Mouse (Mus musculus) limb, embryonic 15.5 days (tissue): ENCODE measurements at regions not wholly inside any gene's neighbourhood (a gene's known extent, or its start where the extent isn't known, plus 50 kb on each side); places are given as distances from the start of the nearest gene placed in this dataset.

ENCODE experiments used
- ATAC-seq: fragments of 200-750 bp; cut with Nextera tagmentation; 2 replicates; pipeline ENCODE4 v1.8.0; 2017; ENCODE audit warnings: low read depth, moderate TSS enrichment; ENCODE audit not compliant: insufficient number of reproducible peaks, low FRiP score, low TSS enrichment
- H3K27ac ChIP-seq: fragments of 300-500 bp; sonication (generic); 2 replicates; pipeline ENCODE4 v1.5.1; 2015; ENCODE audit warnings: moderate library complexity, mild to moderate bottlenecking, inconsistent platforms
- H3K27me3 ChIP-seq: fragments of 300-500 bp; sonication (generic); 2 replicates; pipeline ENCODE4 v1.6.1; 2015; ENCODE audit warnings: inconsistent platforms
- H3K36me3 ChIP-seq: fragments of 300-500 bp; sonication (generic); 2 replicates; pipeline ENCODE4 v1.6.1; 2015; ENCODE audit warnings: inconsistent platforms
- H3K4me1 ChIP-seq: fragments of 300-500 bp; sonication (generic); 2 replicates; pipeline ENCODE4 v1.6.1; 2015; ENCODE audit warnings: inconsistent platforms
- H3K4me2 ChIP-seq: fragments of 300-500 bp; sonication (generic); 2 replicates; pipeline ENCODE4 v1.6.1; 2015; ENCODE audit warnings: mild to moderate bottlenecking, inconsistent platforms
- H3K4me3 ChIP-seq: fragments of 300-500 bp; sonication (generic); 2 replicates; pipeline ENCODE4 v1.5.1; 2015; ENCODE audit warnings: mild to moderate bottlenecking, inconsistent platforms
- H3K9ac ChIP-seq: fragments of 300-500 bp; sonication (generic); 2 replicates; pipeline ENCODE4 v1.6.1; 2015; ENCODE audit warnings: inconsistent platforms
- H3K9me3 ChIP-seq: fragments of 300-500 bp; sonication (generic); 2 replicates; pipeline ENCODE4 v1.6.1; 2016; ENCODE audit warnings: inconsistent platforms
- WGBS: fragments of 180-500 bp; shearing (Covaris S2); methylation state at CpG from one replicate; pipeline ENCODE4 v1.1.7; 2015; 5-methylcytosine and 5-hydroxymethylcytosine counted together

- H3K4me3 ChIP-seq: no peak overlapping the region
- no peaks in the 10 kb centered on the region for H3K4me1 ChIP-seq
- 80% methylated on average over 2 of the region's 2 CpGs for WGBS
- H3K27ac ChIP-seq: no peak overlapping the region
- no peak overlapping the region for H3K9ac ChIP-seq
- no peaks in the 10 kb centered on the region for H3K27me3 ChIP-seq
- no peak overlapping the region for H3K4me2 ChIP-seq
- ATAC-seq: no peak
- H3K9me3 ChIP-seq: no peaks in the 10 kb centered on the region
- H3K36me3 ChIP-seq: no peaks in the 10 kb centered on the region
These were observed 98.7 kb upstream of the Cul1 start for GRCm38 (mm10) chr6:47354515-47354914.

- H3K4me3 ChIP-seq: no peak overlapping the region
- no peak for ATAC-seq
- no peaks in the 10 kb centered on the region for H3K27me3 ChIP-seq
- H3K4me2 ChIP-seq: no peak overlapping the region
- H3K9ac ChIP-seq: no peak overlapping the region
- H3K27ac ChIP-seq: no peak overlapping the region
- H3K9me3 ChIP-seq: no peaks in the 10 kb centered on the region
- no peaks in the 10 kb centered on the region for H3K4me1 ChIP-seq
- H3K36me3 ChIP-seq: no peaks in the 10 kb centered on the region
- WGBS: 72% methylated on average over 7 of the region's 7 CpGs
These were observed 97.7 kb upstream of the Cul1 start for GRCm38 (mm10) chr6:47355500-47355899.

GRCm38 (mm10) chr6:47356500-47356899, 96.7 kb upstream of the Cul1 start:
- Histone ChIP-seq H3K27ac (no peak overlapping the region), H3K4me2 (no peak overlapping the region), H3K4me1 (no peaks in the 10 kb centered on the region), H3K9me3 (no peaks in the 10 kb centered on the region), H3K9ac (no peak overlapping the region), H3K36me3 (no peaks in the 10 kb centered on the region), H3K27me3 (no peaks in the 10 kb centered on the region), H3K4me3 (no peak overlapping the region)
- ATAC-seq: no peak
- 78% methylated on average over 7 of the region's 7 CpGs for WGBS

DNA sequence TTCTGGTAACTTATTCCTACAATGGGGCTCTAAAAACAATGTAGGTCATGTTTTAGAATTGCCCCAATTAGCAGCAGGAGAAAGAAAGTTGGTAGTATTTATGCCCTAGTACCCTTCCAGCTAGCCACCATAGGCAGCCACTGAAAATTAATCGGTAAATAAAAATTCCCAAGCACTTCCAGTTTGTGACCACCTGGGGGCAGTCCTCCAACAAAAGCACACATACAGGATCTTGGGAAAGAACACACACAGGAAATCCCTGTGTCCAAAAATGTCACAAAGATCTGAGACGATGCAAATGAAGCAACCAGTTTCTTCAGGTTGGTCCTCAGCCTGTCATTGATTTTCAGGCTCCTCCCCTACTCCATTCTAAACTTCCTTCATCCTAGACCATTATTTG, 94.5 kb upstream of the Cul1 start:
- Histone ChIP-seq H3K27ac (no peak overlapping the region), H3K4me2 (no peak overlapping the region), H3K4me3 (no peak overlapping the region), H3K9ac (no peak overlapping the region), H3K27me3 (no peaks in the 10 kb centered on the region), H3K36me3 (no peaks in the 10 kb centered on the region), H3K9me3 (no peaks in the 10 kb centered on the region), H3K4me1 (no peaks in the 10 kb centered on the region)
- 35% methylated on average over 2 of the region's 2 CpGs for WGBS
- no peak for ATAC-seq

- Histone ChIP-seq H3K4me2 (no peak overlapping the region), H3K9ac (no peak overlapping the region), H3K36me3 (no peaks in the 10 kb centered on the region), H3K4me1 (peaks cover 4% of the 10 kb centered on the region; the same call in 1 of the 2 replicates), H3K27me3 (no peaks in the 10 kb centered on the region), H3K4me3 (no peak overlapping the region), H3K27ac (no peak overlapping the region), H3K9me3 (no peaks in the 10 kb centered on the region)
- 60% methylated on average over 1 of the region's 1 CpGs for WGBS
- ATAC-seq: peak; percentile 67
These were observed 89.2 kb upstream of the Cul1 start for GRCm38 (mm10) chr6:47364002-47364401.

DNA sequence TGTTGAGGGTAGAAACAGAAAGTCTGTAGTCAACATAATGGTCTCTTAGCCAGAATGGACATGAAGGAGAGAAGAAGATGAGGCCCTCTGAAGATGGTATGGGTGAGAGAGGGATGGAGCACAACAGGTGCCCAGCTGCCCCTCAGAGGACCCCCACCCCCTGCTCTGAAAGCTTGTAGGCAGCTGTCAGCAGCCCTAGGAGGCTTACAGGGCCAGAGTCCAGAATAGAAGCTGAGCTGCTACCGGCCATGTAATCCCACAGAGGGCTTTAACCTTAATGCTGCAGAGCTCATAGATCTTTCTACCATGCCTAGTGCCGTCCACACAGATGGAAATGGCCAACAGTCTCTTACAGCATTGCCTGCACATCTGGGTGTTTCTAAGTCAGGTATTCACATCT, 88.6 kb upstream of the Cul1 start:
- no peak overlapping the region for H3K9ac ChIP-seq
- H3K4me1 ChIP-seq: peaks cover 4% of the 10 kb centered on the region; the same call in 1 of the 2 replicates
- 47% methylated on average over 2 of the region's 2 CpGs for WGBS
- no peaks in the 10 kb centered on the region for H3K36me3 ChIP-seq
- no peak for ATAC-seq
- H3K4me3 ChIP-seq: no peak overlapping the region
- H3K4me2 ChIP-seq: no peak overlapping the region
- no peaks in the 10 kb centered on the region for H3K9me3 ChIP-seq
- H3K27ac ChIP-seq: no peak overlapping the region
- H3K27me3 ChIP-seq: no peaks in the 10 kb centered on the region

DNA sequence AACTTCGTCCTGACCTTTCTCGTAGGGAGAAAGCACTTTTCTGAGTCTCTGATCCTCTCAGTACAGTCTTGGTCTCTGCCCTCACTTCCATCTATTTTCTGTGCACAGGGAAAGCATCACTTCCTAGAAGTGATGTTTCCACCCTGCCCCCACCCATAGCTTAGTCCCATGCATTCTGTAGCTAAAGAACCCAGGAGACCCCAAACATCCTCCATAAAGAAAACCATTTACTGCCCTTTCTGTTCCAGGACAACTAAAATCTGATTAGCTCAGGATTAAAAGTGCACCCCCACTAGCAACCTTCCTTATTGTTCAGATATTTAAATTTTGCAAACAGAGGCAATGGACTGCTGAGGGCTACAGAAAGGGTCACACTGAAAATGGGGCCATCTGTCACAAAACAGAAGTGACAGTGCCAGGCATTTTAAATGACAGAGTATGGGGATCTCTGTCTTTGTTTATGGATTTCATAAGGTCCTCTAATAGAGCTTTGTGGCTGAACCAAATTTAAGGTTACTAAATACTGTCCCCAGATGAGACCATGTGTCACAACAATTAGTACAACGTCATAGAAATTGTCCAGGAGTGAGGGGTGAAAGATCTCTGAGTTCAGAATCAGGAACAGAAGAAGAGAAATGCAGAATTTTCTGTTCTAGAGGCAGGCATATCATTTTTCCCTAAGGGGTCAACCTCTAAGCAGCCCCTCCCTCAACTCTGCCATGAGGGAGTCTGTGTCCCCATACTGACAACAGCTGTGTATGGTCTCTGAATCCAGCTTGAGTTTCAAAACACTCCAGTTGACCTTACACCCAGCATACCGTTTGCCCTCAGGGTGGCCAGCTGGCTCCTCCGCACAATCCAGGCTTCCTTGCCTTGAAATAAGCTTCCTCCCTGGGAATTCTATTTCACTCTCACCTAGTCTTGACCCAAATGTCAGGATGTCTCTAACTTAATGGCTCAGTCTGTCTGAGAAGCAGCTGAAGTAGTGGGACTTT, 87.2 kb upstream of the Cul1 start:
- WGBS: 65% methylated on average over 5 of the region's 5 CpGs
- Histone ChIP-seq H3K36me3 (no peaks in the 10 kb centered on the region), H3K9ac (no peak overlapping the region), H3K27me3 (no peaks in the 10 kb centered on the region), H3K4me1 (peaks cover 4% of the 10 kb centered on the region; the same call in 1 of the 2 replicates), H3K27ac (no peak overlapping the region), H3K4me2 (no peak overlapping the region), H3K9me3 (no peaks in the 10 kb centered on the region), H3K4me3 (no peak overlapping the region)
- peak; percentile 58; the same call in 1 of the 2 replicates for ATAC-seq

- no peaks in the 10 kb centered on the region for H3K9me3 ChIP-seq
- WGBS: 36% methylated on average over 2 of the region's 2 CpGs
- H3K4me3 ChIP-seq: no peak overlapping the region
- ATAC-seq: no peak
- H3K4me2 ChIP-seq: no peak overlapping the region
- no peaks in the 10 kb centered on the region for H3K36me3 ChIP-seq
- no peaks in the 10 kb centered on the region for H3K27me3 ChIP-seq
- peaks cover 4% of the 10 kb centered on the region; the same call in 1 of the 2 replicates for H3K4me1 ChIP-seq
- no peak overlapping the region for H3K27ac ChIP-seq
- H3K9ac ChIP-seq: no peak overlapping the region
These were observed 85.7 kb upstream of the Cul1 start for GRCm38 (mm10) chr6:47367461-47367860.

- no peaks in the 10 kb centered on the region for H3K36me3 ChIP-seq
- H3K9me3 ChIP-seq: no peaks in the 10 kb centered on the region
- no peak overlapping the region for H3K9ac ChIP-seq
- peaks cover 7% of the 10 kb centered on the region for H3K4me1 ChIP-seq
- H3K4me2 ChIP-seq: no peak overlapping the region
- no peak overlapping the region for H3K4me3 ChIP-seq
- H3K27ac ChIP-seq: 0 out of 2 replicates have a peak overlapping the region, but pooled peaks have one; percentile 24
- ATAC-seq: no peak
- WGBS: 36% methylated on average over 4 of the region's 4 CpGs
- H3K27me3 ChIP-seq: no peaks in the 10 kb centered on the region
These were observed 77.5 kb upstream of the Cul1 start for GRCm38 (mm10) chr6:47375705-47376104.

GRCm38 (mm10) chr6:47381451-47381850, 71.7 kb upstream of the Cul1 start:
- WGBS: 70% methylated on average over 2 of the region's 2 CpGs
- H3K36me3 ChIP-seq: no peaks in the 10 kb centered on the region
- H3K27me3 ChIP-seq: no peaks in the 10 kb centered on the region
- H3K4me2 ChIP-seq: no peak overlapping the region
- peaks cover under 1% of the 10 kb centered on the region; the same call in 1 of the 2 replicates for H3K4me1 ChIP-seq
- no peak overlapping the region for H3K9ac ChIP-seq
- no peak for ATAC-seq
- no peaks in the 10 kb centered on the region for H3K9me3 ChIP-seq
- H3K27ac ChIP-seq: no peak overlapping the region
- H3K4me3 ChIP-seq: no peak overlapping the region

- Histone ChIP-seq H3K4me2 (no peak overlapping the region), H3K27ac (no peak overlapping the region), H3K9ac (no peak overlapping the region), H3K4me3 (no peak overlapping the region), H3K9me3 (no peaks in the 10 kb centered on the region), H3K4me1 (peaks cover 6% of the 10 kb centered on the region; the same call in 1 of the 2 replicates), H3K27me3 (no peaks in the 10 kb centered on the region), H3K36me3 (no peaks in the 10 kb centered on the region)
- no peak for ATAC-seq
These were observed 66.6 kb upstream of the Cul1 start for GRCm38 (mm10) chr6:47386550-47386949.

GRCm38 (mm10) chr6:47389908-47390307, 63.3 kb upstream of the Cul1 start:
- H3K9ac ChIP-seq: no peak overlapping the region
- H3K4me2 ChIP-seq: no peak overlapping the region
- no peak for ATAC-seq
- H3K4me3 ChIP-seq: no peak overlapping the region
- H3K36me3 ChIP-seq: no peaks in the 10 kb centered on the region
- WGBS: 59% methylated on average over 4 of the region's 4 CpGs
- H3K9me3 ChIP-seq: no peaks in the 10 kb centered on the region
- peaks cover 7% of the 10 kb centered on the region; the same call in 1 of the 2 replicates for H3K4me1 ChIP-seq
- no peaks in the 10 kb centered on the region for H3K27me3 ChIP-seq
- no peak overlapping the region for H3K27ac ChIP-seq
